Mouse (Mus musculus): ENCODE results near the gene Zfp616. TPM values are rescaled to one million over a fixed set of nuclear protein-coding genes. Genes with fewer than 3 reads are reported as not detected.

Zfp616 gene
- polyA plus RNA-seq (2015; fragmentation: Nextera tagmentation; extraction: Ambion mirVana), result not detected in 2 replicates

DNA sequence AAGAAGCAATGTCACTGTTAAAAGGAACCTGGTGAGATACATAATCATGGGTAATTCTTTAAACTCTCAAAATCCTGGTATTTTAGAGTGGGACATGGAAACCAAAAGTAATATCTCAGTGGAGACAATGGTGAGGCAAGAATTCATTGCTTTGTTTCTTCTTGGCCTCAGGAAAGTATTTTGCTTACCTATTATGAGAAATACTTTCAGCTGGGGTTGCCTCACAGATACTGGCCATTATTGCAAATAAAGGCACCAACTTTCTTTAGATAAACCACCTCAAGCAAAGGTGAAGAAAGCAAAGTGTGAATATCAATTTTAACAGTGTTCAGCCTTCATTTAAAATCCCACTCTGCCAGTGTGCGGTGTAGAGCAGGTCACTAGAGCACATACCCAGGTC is at the start of gene Zfp616:
TSS of gene Zfp616 (plus strand) at position 301 of the 400 bp plus-strand sequence.
- no peaks in the 10 kb centered on the region for H3K4me1 ChIP-seq (ENCODE audit: control insufficient read depth, insufficient read depth, low read depth, low read length)
- H3K36me3 ChIP-seq (ENCODE audit: control insufficient read depth, insufficient read depth, low read length), result no peaks in the 10 kb centered on the region
- no peak within 1 kb of the TSS for H3K9ac ChIP-seq (ENCODE audit: low read depth, low read length)
- no peak within 1 kb of the TSS for H3K4me3 ChIP-seq (ENCODE audit: low read length)
- H3K27me3 ChIP-seq (replicated peaks; ENCODE audit: control insufficient read depth, insufficient read depth, low read length), result no peaks in the 10 kb centered on the region
- no peak within 1 kb of the TSS for H3K4me2 ChIP-seq (ENCODE audit: low read length)
- no peak for ATAC-seq
- H3K27ac ChIP-seq (ENCODE audit: low read depth, low read length), result no peak within 1 kb of the TSS
- H3K9me3 ChIP-seq (ENCODE audit: control insufficient read depth, low read length), result peaks cover 4% of the 10 kb centered on the region; the same call in 1 of the 2 replicates
- 97% methylated on average over 1 of the region's 1 CpGs for WGBS

DNA sequence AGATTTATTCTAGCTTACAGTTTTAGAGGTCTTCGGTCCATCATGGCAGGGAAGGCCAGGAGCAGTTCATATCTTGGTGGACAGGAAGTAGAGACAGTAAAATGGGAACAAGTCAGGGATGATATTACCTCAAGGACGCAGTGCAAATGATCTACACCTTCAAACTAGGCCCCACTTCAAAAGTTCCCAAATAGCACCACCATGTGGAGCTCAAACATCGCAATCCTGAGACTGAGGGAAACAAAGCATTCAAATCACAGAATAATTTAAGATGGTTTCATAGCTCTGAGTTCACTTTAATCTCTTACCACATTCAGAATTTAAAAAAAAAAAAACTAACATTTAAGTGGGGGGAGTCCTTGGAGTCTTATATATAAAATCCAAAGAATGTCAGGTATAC is 18.4 kb upstream of the Zfp616 start:
- no peak overlapping the region for H3K4me2 ChIP-seq (ENCODE audit: low read length)

DNA sequence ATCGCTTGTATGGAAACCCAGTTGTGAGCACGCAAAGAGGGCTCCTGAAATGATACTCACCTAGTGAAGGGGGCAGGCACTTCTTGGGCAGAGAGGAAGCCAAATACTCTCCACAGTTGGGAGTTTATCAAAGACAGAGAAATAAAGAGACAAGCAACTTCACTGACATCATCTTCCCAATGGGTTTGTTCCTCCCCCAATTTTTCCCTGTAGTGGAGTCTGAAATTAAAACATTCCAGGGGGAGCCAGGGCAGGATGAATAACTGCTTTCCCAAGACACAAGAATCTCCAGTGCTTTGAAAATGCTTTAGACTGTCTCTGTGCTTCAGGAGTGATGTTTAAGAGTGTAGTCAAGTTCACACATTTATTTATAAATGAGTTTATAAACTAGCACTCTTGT is 13.3 kb upstream of the Zfp616 start, which contains the start of the genes Olfr139 and Olfr399:
TSS of gene Olfr139 (minus strand) at position 101 of the 400 bp plus-strand sequence.
TSS of gene Olfr399 (minus strand) at position 165 of the 400 bp plus-strand sequence.
- Histone ChIP-seq H3K4me2 (ENCODE audit: low read length) (no peak within 1 kb of the TSS), H3K9me3 (ENCODE audit: control insufficient read depth, low read length) (peaks cover 4% of the 10 kb centered on the region; the same call in 1 of the 2 replicates), H3K4me3 (ENCODE audit: low read length) (no peak within 1 kb of the TSS), H3K4me1 (ENCODE audit: control insufficient read depth, insufficient read depth, low read depth, low read length) (no peaks in the 10 kb centered on the region), H3K36me3 (ENCODE audit: control insufficient read depth, insufficient read depth, low read length) (no peaks in the 10 kb centered on the region), H3K27ac (ENCODE audit: low read depth, low read length) (no peak within 1 kb of the TSS), H3K9ac (ENCODE audit: low read depth, low read length) (no peak within 1 kb of the TSS), H3K27me3 (replicated peaks; ENCODE audit: control insufficient read depth, insufficient read depth, low read length) (no peaks in the 10 kb centered on the region)
- ATAC-seq, result no peak
- 77% methylated on average over 2 of the region's 2 CpGs for WGBS

More for the DNA sequence above, 18.4 kb upstream of the Zfp616 start:
- H3K4me3 ChIP-seq (ENCODE audit: low read length), result no peak overlapping the region
- no peak overlapping the region for H3K9ac ChIP-seq (ENCODE audit: low read depth, low read length)
- H3K9me3 ChIP-seq (ENCODE audit: control insufficient read depth, low read length), result no peaks in the 10 kb centered on the region
- no peaks in the 10 kb centered on the region for H3K27me3 ChIP-seq (replicated peaks; ENCODE audit: control insufficient read depth, insufficient read depth, low read length)
- ATAC-seq, result no peak
- 72% methylated on average over 3 of the region's 3 CpGs for WGBS
- H3K36me3 ChIP-seq (ENCODE audit: control insufficient read depth, insufficient read depth, low read length), result no peaks in the 10 kb centered on the region
- H3K4me1 ChIP-seq (ENCODE audit: control insufficient read depth, insufficient read depth, low read depth, low read length), result no peaks in the 10 kb centered on the region
- no peak overlapping the region for H3K27ac ChIP-seq (ENCODE audit: low read depth, low read length)

DNA sequence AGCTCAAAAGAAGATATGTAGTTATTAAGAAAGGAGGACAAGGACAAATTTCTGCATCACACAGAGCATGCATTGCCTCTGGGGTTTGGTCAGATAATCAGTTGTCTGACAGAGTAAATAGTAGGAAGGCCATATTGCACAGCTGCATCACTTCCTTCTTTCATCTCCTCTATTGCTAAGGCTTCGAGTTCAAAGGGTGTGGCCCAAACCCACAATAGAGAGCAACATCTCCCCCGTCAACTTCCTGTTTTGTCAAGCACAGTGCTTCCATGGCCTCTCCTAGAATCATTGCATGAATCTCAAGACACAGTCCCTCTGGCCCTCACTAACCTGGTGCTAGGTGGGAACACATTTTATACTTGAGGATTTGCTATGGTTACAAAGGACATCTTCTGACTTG is 31.0 kb downstream of the Zfp616 start:
- no peak for ATAC-seq
- peaks cover 3% of the 10 kb centered on the region; the same call in 1 of the 2 replicates for H3K9me3 ChIP-seq (ENCODE audit: control insufficient read depth, low read length)
- no peaks in the 10 kb centered on the region for H3K4me1 ChIP-seq (ENCODE audit: control insufficient read depth, insufficient read depth, low read depth, low read length)
- no peak overlapping the region for H3K9ac ChIP-seq (ENCODE audit: low read depth, low read length)
- no peak overlapping the region for H3K27ac ChIP-seq (ENCODE audit: low read depth, low read length)
- WGBS, result 74% methylated on average over 2 of the region's 2 CpGs
- H3K4me2 ChIP-seq (ENCODE audit: low read length), result no peak overlapping the region
- no peaks in the 10 kb centered on the region for H3K36me3 ChIP-seq (ENCODE audit: control insufficient read depth, insufficient read depth, low read length)
- no peak overlapping the region for H3K4me3 ChIP-seq (ENCODE audit: low read length)
- no peaks in the 10 kb centered on the region for H3K27me3 ChIP-seq (replicated peaks; ENCODE audit: control insufficient read depth, insufficient read depth, low read length)

DNA sequence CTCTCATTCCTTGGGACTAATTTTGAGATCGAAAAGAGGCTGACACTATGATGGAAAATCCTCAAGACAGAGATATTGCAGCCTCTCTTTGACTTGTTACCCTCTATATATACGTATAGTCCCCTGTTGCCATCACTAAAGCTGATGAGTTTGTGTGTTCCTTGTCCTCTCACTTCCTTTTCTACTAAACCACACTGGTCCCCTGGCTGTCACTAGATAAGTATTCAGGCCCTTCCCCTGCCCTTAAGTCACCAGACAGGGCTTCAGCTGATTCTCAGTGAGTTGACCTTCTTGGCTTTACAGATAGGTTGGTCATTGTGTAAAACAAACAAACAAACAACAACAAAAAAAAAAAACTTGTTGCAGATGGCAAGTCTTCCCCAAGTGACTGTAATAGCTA is 31.8 kb downstream of the Zfp616 start:
- no peak for ATAC-seq
- no peak overlapping the region for H3K4me2 ChIP-seq (ENCODE audit: low read length)

DNA sequence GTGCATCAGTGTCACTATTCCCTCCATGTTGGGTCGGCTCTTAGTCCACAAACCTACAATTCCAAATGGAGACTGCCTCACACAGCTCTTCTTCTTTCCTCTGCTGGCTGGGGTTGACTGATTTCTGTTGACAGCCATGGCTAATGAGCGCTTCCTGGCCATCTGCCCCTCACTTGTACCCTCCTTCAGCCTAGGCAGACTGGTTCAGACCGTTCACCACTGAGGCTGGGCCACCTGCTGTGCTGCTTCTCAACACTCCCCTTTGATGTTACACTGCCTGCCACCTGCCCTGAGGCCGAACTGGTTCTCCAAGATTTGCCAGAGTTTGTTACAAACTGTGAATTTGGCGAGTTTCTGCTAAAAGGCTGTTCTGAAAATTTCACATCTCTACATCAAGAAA is 35.3 kb downstream of the Zfp616 start:
- ATAC-seq, result no peak
- WGBS, result 36% methylated on average over 5 of the region's 5 CpGs
- H3K27ac ChIP-seq (ENCODE audit: low read depth, low read length), result no peak overlapping the region
- no peaks in the 10 kb centered on the region for H3K36me3 ChIP-seq (ENCODE audit: control insufficient read depth, insufficient read depth, low read length)
- H3K4me1 ChIP-seq (ENCODE audit: control insufficient read depth, insufficient read depth, low read depth, low read length), result no peaks in the 10 kb centered on the region
- H3K4me3 ChIP-seq (ENCODE audit: low read length), result no peak overlapping the region
- H3K9me3 ChIP-seq (ENCODE audit: control insufficient read depth, low read length), result peaks cover 8% of the 10 kb centered on the region
- no peaks in the 10 kb centered on the region for H3K27me3 ChIP-seq (replicated peaks; ENCODE audit: control insufficient read depth, insufficient read depth, low read length)
- H3K4me2 ChIP-seq (ENCODE audit: low read length), result no peak overlapping the region
- no peak overlapping the region for H3K9ac ChIP-seq (ENCODE audit: low read depth, low read length)

More for the DNA sequence above, 31.8 kb downstream of the Zfp616 start:
- H3K9me3 ChIP-seq (ENCODE audit: control insufficient read depth, low read length), result peaks cover 3% of the 10 kb centered on the region; the same call in 1 of the 2 replicates
- H3K4me3 ChIP-seq (ENCODE audit: low read length), result no peak overlapping the region
- no peak overlapping the region for H3K27ac ChIP-seq (ENCODE audit: low read depth, low read length)
- H3K9ac ChIP-seq (ENCODE audit: low read depth, low read length), result no peak overlapping the region
- 63% methylated on average over 2 of the region's 2 CpGs for WGBS
- H3K27me3 ChIP-seq (replicated peaks; ENCODE audit: control insufficient read depth, insufficient read depth, low read length), result no peaks in the 10 kb centered on the region
- no peaks in the 10 kb centered on the region for H3K4me1 ChIP-seq (ENCODE audit: control insufficient read depth, insufficient read depth, low read depth, low read length)
- H3K36me3 ChIP-seq (ENCODE audit: control insufficient read depth, insufficient read depth, low read length), result no peaks in the 10 kb centered on the region

DNA sequence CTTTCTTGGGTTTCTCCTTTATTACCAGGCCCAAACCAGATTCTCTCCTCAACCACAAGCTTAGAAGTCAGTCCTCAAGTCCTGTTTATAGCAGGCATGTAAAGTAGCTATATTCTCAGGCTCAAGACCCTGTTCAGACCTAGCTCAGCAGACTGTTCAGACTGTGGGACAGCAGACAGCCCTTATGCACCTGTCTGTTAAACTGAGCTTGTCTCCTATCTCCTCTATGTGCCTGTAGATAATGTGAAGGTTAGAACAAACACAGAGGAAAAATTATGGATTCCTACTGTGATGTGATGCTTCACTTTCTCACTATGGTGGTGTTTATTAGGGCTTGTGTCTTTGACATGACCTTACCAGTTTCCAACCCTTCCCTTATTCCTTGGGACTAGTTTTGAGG is 43.7 kb downstream of the Zfp616 start, which contains the start of gene Olfr401:
TSS of gene Olfr401 (plus strand) at position 301 of the 400 bp plus-strand sequence.
- no peak within 1 kb of the TSS for H3K4me2 ChIP-seq (ENCODE audit: low read length)
- H3K36me3 ChIP-seq (ENCODE audit: control insufficient read depth, insufficient read depth, low read length), result no peaks in the 10 kb centered on the region
- no peak within 1 kb of the TSS for H3K27ac ChIP-seq (ENCODE audit: low read depth, low read length)
- no peak for ATAC-seq
- H3K9me3 ChIP-seq (ENCODE audit: control insufficient read depth, low read length), result peaks cover 15% of the 10 kb centered on the region
- no peaks in the 10 kb centered on the region for H3K4me1 ChIP-seq (ENCODE audit: control insufficient read depth, insufficient read depth, low read depth, low read length)
- H3K27me3 ChIP-seq (replicated peaks; ENCODE audit: control insufficient read depth, insufficient read depth, low read length), result no peaks in the 10 kb centered on the region
- H3K9ac ChIP-seq (ENCODE audit: low read depth, low read length), result no peak within 1 kb of the TSS
- no peak within 1 kb of the TSS for H3K4me3 ChIP-seq (ENCODE audit: low read length)

Other genes with a start within 250 kb of the Zfp616 start
- not detected in 2 replicates for gene Olfr393, start 218.5 kb upstream of the Zfp616 start, polyA plus RNA-seq (2015; fragmentation: Nextera tagmentation; extraction: Ambion mirVana)
- not detected in 2 replicates for gene Olfr394, start 179.2 kb upstream of the Zfp616 start, polyA plus RNA-seq (2015; fragmentation: Nextera tagmentation; extraction: Ambion mirVana)
- gene Olfr395, start 160.7 kb upstream of the Zfp616 start, polyA plus RNA-seq (2015; fragmentation: Nextera tagmentation; extraction: Ambion mirVana), result not detected in 2 replicates
- not detected in 2 replicates for gene Olfr23, start 133.3 kb upstream of the Zfp616 start, polyA plus RNA-seq (2015; fragmentation: Nextera tagmentation; extraction: Ambion mirVana)
- gene Olfr397, start 109.1 kb upstream of the Zfp616 start, polyA plus RNA-seq (2015; fragmentation: Nextera tagmentation; extraction: Ambion mirVana), result not detected in 2 replicates
- not detected in 2 replicates for gene Olfr398, start 79.5 kb upstream of the Zfp616 start, polyA plus RNA-seq (2015; fragmentation: Nextera tagmentation; extraction: Ambion mirVana)
- not detected in 2 replicates for gene Olfr139, start 13.4 kb upstream of the Zfp616 start, polyA plus RNA-seq (2015; fragmentation: Nextera tagmentation; extraction: Ambion mirVana)
- gene Olfr399, start 13.3 kb upstream of the Zfp616 start, polyA plus RNA-seq (2015; fragmentation: Nextera tagmentation; extraction: Ambion mirVana), result not detected in 2 replicates
- gene Olfr401, start 43.8 kb downstream of the Zfp616 start, polyA plus RNA-seq (2015; fragmentation: Nextera tagmentation; extraction: Ambion mirVana), result not detected in 2 replicates
- not detected in 2 replicates for gene Olfr402, start 83.6 kb downstream of the Zfp616 start, polyA plus RNA-seq (2015; fragmentation: Nextera tagmentation; extraction: Ambion mirVana)
- gene Olfr403, start 116.3 kb downstream of the Zfp616 start, polyA plus RNA-seq (2015; fragmentation: Nextera tagmentation; extraction: Ambion mirVana), result not detected in 2 replicates
- gene Olfr43, start 141.4 kb downstream of the Zfp616 start, polyA plus RNA-seq (2015; fragmentation: Nextera tagmentation; extraction: Ambion mirVana), result not detected in 2 replicates
- not detected in 2 replicates for gene Olfr406, start 189.9 kb downstream of the Zfp616 start, polyA plus RNA-seq (2015; fragmentation: Nextera tagmentation; extraction: Ambion mirVana)
- gene Olfr59, start 213.8 kb downstream of the Zfp616 start, polyA plus RNA-seq (2015; fragmentation: Nextera tagmentation; extraction: Ambion mirVana), result not detected in 2 replicates

Measured in hindbrain, embryonic 16.5 days (tissue).